Mouse (Mus musculus): ENCODE results near the gene Pik3r2.

DNA sequence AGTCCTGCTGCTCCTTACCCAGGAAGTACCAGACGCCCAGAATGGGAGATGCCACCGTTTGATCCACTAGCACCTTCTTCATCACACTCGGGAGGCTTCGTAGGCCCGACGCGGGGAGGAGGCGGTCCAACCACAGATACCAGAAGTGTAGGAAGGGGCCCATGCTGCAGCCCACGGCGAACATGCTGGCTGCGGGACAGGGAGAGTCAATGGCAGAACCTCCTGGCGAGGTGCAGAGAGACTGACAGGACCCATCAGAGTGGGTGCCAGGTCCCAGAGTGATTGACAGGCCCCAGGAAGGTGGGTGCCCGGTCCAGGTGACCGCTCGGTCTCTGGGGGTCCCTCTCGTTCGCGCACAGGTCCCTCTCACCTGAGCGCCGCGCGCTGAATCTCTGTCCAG, 16.2 kb downstream of the Pik3r2 start:
- no peak for TF ChIP-seq TBP (IDR thresholded peaks at IDR 0.05; ENCODE audit: low read depth, low read length)
- TF ChIP-seq CTCF (IDR thresholded peaks at IDR 0.05 in 2 of 3, conservative IDR thresholded peaks at IDR 0.05 in 1 of 3; ENCODE audit: control insufficient read depth in 1 of 3, insufficient read depth in 1 of 3, low read depth in 2 of 3, low read length in 3 of 3, poor library complexity in 1 of 3, severe bottlenecking in 1 of 3), result no peak
- TF ChIP-seq NELFE (IDR thresholded peaks at IDR 0.05; ENCODE audit: low read depth, low read length), result no peak
- TF ChIP-seq UBTF (IDR thresholded peaks at IDR 0.05; ENCODE audit: borderline replicate concordance, insufficient read depth, low read depth, low read length), result no peak
